Mouse (Mus musculus) right cerebral cortex, postnatal 25 days (tissue): ENCODE measurements around the gene Pigs.

ENCODE experiments used
- DNase-seq: peaks from one replicate; pipeline ENCODE4 v3.0.0; 2022

Gene Pigs

DNA sequence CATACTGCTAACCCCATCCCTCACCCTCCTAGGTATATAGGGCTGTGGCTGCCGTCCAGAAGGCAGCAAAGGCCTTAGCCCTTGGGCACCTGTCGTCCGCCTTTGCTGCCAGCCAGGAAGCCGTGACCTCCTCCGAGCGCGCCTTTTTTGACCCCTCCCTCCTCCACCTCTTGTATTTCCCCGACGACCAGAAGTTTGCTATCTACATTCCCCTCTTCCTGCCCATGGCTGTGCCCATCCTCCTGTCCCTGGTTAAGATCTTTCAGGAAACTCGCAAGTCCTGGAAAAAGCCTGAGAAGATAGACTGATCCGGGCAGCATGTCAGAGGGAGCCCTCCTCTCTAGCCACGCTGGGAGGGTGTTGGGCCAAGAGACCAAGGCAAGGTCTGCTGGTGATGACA, 13.5 kb downstream of the Pigs start:
- DNase-seq, result no peak

GRCm38 (mm10) chr11:78343381-78344327, 15.4 kb downstream of the Pigs start, which contains the start of gene Unc119:
Gene Unc119 (plus strand): TSS chr11:78343482.
- DNase-seq, result peak; percentile 80

- DNase-seq, result no peak
These were observed 16.2 kb downstream of the Pigs start for GRCm38 (mm10) chr11:78344328-78344889.

GRCm38 (mm10) chr11:78344890-78345715, 16.9 kb downstream of the Pigs start:
- DNase-seq, result no peak

DNA sequence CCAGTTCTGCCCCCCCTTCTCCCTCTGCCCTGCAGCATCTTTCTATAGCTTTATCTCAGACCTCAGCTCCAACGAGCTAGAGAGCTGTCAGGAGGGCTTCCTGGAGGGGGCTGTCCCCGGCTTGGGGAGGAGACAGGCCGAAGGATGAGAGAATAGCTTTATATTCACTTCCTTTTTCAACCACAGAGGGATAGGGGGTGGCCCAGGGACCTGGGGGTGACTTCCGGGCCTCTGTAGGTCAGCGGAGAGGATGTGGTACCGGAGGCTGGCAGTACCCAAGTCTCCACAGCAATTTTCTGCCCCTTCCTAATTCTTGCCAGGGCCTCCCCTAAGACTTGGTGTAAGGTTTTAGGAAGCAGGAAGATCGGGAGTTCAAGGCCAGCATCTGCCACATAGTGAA, 17.6 kb downstream of the Pigs start:
- DNase-seq, result no peak

DNA sequence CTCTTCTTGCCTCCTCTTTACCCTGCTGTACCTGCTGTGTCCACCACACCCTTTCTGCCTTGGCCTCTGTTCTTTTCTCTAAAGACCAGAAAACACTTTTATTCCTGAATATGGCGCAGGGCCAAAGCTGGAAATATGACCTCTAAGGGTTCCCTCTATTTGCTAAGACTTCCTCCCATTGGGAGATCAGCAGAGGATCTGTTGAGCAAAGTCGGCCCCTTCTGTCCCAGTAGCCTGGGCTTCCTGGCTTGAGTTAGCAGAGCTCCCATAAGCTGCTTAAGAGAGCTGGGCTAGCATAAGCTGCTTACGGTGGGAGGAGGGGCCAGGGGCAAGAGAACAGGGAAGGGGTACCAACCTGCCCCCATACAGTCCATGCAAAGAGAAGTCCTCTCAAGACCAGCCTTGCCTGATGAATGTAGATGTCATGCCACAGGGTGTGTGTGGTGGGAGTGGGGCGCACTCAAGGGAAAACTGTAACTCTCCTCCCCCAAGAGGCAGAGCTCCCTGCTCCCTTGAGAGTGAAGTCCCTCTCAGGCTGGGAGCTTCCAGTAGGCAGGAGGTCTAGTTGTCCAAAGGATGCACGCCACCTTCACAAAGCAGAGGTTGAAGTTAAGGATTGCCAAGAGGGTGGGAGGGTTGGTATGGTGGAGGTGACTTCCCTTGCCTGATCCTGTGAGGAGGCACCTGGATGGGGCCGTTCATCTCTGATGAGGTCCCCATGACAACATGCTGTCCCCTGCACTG, 18.3 kb downstream of the Pigs start:
- no peak for DNase-seq

DNA sequence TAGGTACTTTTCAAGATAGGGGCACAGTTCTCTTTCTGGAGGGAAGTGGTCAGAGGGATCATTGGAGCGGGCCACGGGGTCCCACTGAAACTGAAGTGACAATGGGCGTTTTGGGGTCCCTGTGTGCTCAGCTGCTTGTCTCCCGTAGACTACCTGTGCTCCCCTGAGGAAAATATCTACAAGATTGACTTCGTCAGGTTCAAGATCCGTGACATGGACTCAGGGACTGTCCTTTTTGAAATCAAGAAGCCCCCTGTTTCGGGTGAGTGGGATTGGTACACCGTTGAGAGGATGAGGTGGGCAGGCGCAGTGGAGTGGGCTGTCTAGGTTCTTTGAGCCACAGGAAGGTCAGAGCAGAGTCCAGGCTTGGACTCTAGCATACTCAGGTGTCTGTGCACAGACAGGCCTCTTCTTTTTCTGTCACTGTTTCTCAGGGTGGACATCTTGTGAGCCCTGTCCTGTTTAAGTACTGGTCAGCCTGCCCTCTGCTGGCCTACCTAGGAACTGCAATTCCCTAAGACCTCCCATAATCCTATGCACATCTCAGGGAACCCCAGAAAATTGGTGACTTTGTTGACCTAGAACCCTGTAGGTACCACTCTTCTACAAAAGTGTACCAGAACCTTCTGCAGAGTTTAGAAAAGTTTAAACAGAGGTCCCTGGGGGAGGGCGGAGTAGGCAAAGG, 19.0 kb downstream of the Pigs start:
- no peak for DNase-seq

- DNase-seq, result no peak
These were observed 19.7 kb downstream of the Pigs start for GRCm38 (mm10) chr11:78347908-78348307.

- DNase-seq, result no peak
These were observed 20.3 kb downstream of the Pigs start for GRCm38 (mm10) chr11:78348474-78348873.

- DNase-seq, result no peak
These were observed 21.5 kb downstream of the Pigs start for GRCm38 (mm10) chr11:78349441-78350358.

GRCm38 (mm10) chr11:78353081-78353480, 24.9 kb downstream of the Pigs start:
- no peak for DNase-seq

DNA sequence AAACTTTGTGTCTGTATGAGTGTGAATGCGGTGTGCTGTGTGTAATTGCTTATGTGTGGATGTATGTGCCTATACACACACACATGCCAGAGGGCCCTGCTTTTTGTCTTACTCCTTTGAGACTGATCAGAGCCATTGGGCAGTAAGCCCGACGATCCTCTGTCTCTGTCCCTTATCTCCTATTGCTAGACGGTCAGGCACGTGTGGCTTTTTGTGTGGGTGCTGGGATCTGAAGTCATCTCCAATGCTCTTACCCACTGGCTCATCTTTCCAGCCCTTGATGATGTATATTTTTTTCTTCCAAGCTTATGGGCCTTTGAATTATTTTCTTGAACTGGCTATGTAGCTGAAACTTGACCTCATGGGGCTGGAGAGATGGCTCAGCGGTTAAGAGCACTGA, 26.7 kb downstream of the Pigs start:
- DNase-seq, result no peak

DNA sequence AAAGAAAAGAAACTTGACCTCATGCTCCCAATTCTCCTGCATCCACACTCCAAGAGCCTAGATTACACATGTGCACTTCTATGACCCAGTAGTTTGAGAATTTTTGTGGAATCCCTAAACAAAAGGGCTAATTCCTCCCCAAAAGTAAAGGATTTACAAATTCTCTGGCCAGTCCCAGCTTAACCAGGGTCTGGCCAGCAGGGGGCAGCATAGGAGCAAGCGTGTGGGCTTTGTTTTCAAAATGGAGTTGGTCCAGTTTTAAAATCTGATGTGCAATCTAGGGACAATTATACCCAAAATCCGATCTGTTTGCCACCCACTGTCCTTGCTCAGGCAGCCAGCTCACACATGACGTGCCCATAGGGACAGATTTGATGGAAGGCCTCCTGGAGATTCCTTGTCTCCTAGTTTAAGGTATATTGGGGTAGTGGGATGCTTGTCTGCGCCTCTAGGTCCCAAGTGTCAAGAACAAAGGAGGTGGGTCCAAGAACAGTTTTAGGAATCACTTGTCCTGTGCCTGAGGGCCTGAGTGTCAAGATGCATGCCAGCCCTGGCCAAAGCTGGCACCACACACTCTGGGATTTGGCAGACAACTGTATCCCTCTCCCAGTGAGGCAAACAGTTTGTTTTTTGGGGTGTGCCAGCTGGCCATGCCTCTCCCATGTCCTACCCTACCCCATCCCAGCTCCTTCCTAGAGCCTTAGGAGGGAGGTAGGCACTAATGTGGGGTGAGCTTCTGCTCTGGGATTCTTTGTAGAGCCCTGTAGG, 27.4 kb downstream of the Pigs start:
- no peak for DNase-seq

DNA sequence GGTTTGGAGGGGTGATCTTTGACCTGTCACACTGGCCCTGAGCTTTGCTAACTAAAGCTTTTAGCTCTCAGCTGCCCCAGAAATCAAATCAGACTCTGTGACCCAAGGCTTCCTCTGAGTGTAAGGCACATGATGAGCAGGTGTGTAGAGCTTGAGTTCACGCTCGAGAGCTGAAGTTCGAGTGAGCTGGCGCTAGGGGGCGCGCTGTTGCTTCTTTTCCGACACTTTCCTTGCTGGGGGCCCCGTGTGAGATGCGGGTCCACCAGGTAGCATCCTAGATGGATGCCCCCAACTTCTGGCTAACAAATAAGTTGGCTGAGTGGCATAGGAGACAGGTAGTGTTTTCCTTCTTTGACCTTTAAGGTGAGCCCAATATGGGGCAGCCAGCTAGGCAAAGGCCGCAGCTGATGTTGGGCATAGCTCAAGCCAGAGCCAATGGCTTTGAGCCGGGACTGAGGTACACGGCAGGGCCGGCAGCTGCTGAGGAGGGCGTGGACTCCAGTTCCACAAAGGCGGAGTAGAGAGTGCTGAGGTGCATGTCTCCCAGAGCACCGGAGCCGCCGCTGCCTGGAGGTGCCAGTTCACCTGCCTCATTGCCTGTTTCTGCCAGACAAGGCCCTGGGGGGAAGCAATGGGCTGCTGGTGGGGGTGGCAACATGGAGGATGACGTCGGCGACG, 30.3 kb downstream of the Pigs start:
- DNase-seq, result no peak

DNA sequence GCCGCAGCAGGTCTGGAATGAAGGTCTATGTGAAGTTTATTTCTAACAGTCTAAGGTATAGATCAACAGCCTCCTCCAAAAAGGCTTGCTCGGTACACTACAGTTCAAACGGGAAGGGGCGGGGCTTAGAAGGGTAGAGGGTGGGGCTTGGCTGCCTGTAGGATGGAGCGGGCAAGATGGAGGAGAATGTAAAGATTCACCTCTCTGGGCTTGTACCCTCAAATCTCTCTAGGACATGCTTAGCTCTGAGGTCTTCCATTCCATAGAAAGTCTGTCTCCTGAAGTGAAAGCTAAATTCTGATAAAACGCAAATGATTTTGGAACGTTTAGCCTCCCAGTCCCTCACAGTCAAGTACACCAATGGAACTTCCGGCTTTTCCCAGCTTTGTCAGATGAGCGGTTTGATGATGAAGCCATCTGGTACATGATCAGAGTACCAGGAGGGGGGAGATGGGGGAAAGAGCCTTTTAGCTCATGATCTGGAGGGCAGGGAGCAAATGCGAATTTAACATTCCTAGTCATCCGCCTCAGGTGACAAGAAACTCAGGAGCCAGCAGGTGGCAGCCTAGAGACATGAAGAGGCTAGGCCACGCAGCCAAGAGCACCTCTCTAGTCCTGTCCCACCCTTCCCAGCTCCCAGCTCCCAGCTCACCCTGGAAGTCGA, 32.0 kb downstream of the Pigs start:
- peak; percentile 59 for DNase-seq

DNA sequence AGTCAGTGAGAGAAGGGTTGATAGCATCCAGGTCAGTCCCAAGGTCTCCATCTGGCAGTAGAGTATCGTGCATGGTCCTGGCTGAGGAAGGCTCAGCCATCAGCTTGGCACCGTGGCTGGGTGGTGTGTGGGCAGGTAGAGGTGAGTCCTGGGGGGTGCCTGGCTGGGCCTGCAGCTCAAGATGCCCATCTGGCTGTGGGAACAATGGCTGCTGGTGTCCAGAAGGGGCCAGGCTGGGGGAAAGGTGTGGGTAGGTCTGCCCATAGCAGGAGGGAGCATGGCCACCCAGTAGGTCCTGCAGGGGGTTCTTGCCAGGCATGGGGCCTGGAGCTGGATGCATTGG, 32.5 kb downstream of the Pigs start:
- DNase-seq, result no peak

GRCm38 (mm10) chr11:78363309-78364007, 35.2 kb downstream of the Pigs start:
- DNase-seq, result no peak

- DNase-seq, result no peak
These were observed 35.9 kb downstream of the Pigs start for GRCm38 (mm10) chr11:78364103-78364502.
